In the genomic region with DNA sequence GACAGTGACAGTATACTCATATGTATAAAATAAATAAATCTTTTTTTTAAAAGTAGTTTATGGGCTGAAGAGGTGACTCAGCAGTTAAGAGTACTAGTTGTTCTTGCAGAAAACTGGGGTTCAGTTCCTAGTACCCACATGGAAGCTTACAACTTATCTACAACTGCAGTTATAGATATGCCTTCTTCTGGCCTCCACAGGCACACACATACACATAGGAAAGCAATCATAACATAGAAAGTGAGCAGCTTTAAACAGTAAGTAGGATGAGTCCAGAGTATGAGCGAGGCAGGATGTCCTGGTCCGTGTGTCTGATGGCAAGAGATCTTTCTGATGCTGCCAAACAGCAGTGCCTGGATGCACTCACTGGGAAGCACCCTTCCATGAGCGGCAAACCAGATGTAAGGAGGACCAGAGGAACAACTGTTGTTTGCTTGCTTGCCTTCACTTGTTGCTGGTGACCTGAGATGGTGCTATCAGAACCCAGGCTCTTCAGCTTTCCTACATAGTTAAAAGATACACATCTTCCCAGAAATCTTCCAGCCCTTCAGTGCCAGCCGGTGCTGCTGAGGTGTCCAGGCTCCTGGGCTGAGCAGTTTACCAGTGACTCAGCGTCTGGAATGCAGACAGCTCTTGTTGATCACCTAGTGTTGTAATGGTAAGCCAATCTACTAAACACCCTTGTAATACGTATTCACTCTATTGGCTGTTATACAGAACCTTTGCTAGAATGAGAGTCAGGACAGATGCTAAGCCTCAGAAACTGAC, we compare ENCODE assay signal across 11 mouse cellular contexts.
DNase-seq lines count a peak whose midpoint lies in the region; ATAC-seq and TF ChIP-seq lines count a peak whose summit lies in the region.
"Had no signal": no experiment of that assay in that cellular context is flagged by ENCODE, and none has a peak within 500 bp of the region (broad histone marks: within the 10 kb centered on the region; RNA-seq: fewer than 3 reads in every experiment).

No protein-coding gene starts in this region.

- TF ChIP-seq CTCF in lung, embryonic 14.5 days (IDR thresholded peaks at IDR 0.05; ENCODE audit: low read depth): no peak
- TF ChIP-seq CTCF in left cerebral cortex, adult 2 months (IDR thresholded peaks at IDR 0.05): no peak

- H3K9ac ChIP-seq in lung, embryonic 14.5 days: no peak overlapping the region
- peak overlapping the region; percentile 31; the same call in 1 of the 2 replicates for H3K9ac ChIP-seq in liver, embryonic 12.5 days
- H3K9ac ChIP-seq: hindbrain, embryonic 15.5 days; kidney, embryonic 15.5 days; midbrain, embryonic 12.5 days had no signal

- ATAC-seq in lung, embryonic 14.5 days (ENCODE audit: insufficient read depth): peak; percentile 71
- peak; percentile 90 for ATAC-seq in liver, embryonic 12.5 days

- intact Hi-C loops in left cerebral cortex, adult 2 months (cut with DNase I): loop anchor here (5.0 to 10.0 kb wide), 3 partner anchors 212 to 1360 kb away; no protein-coding TSS in a partner anchor

- whole genome bisulfite sequencing in lung, embryonic 14.5 days: 67% methylated on average over 6 of the region's 6 CpGs
- WGBS in liver, embryonic 12.5 days (ENCODE audit: insufficient replicate concordance): 57% methylated on average over 6 of the region's 6 CpGs

- no peaks in the 10 kb centered on the region for H3K9me3 ChIP-seq in lung, embryonic 14.5 days (ENCODE audit: low read depth, low read length)
- H3K9me3 ChIP-seq in liver, embryonic 12.5 days (replicated peaks): no peaks in the 10 kb centered on the region
- H3K9me3 ChIP-seq: hindbrain, embryonic 15.5 days; kidney, embryonic 15.5 days; midbrain, embryonic 12.5 days had no signal

- H3K27me3 ChIP-seq in lung, embryonic 14.5 days (ENCODE audit: insufficient read depth, low read length): no peaks in the 10 kb centered on the region
- no peaks in the 10 kb centered on the region for H3K27me3 ChIP-seq in liver, embryonic 12.5 days (replicated peaks)
- H3K27me3 ChIP-seq: hindbrain, embryonic 15.5 days; kidney, embryonic 15.5 days; midbrain, embryonic 12.5 days had no signal

- no peak overlapping the region for H3K4me3 ChIP-seq in lung, embryonic 14.5 days (ENCODE audit: low read depth, low read length)
- no peak overlapping the region for H3K4me3 ChIP-seq in liver, embryonic 12.5 days
- no peak overlapping the region for H3K4me3 ChIP-seq in left cerebral cortex, adult 2 months
- H3K4me3 ChIP-seq: hindbrain, embryonic 15.5 days; kidney, embryonic 15.5 days; midbrain, embryonic 12.5 days had no signal

- peaks cover 25% of the 10 kb centered on the region for H3K36me3 ChIP-seq in lung, embryonic 14.5 days (ENCODE audit: insufficient read depth)
- H3K36me3 ChIP-seq in liver, embryonic 12.5 days: peaks cover 23% of the 10 kb centered on the region

- no peak overlapping the region for H3K4me2 ChIP-seq in lung, embryonic 14.5 days
- H3K4me2 ChIP-seq in liver, embryonic 12.5 days: peak overlapping the region; percentile 50
- H3K4me2 ChIP-seq: hindbrain, embryonic 15.5 days; kidney, embryonic 15.5 days; midbrain, embryonic 12.5 days had no signal

- DNase-seq in lung, embryonic 14.5 days: no peak
- DNase-seq in lung, postnatal 4 days: no peak
- peak; percentile 21 for DNase-seq in brain, adult 2 months (ENCODE audit: low read depth, low spot score)
- no peak for DNase-seq in urinary bladder, postnatal 10 days (ENCODE audit: low spot score)
- no peak for DNase-seq in right cerebral cortex, adult 2 months (ENCODE audit: low spot score in 2 of 2)
- no peak for DNase-seq in left cerebral cortex, adult 2 months (ENCODE audit: extremely low spot score in 1 of 2, low spot score in 2 of 2)
- DNase-seq: lung, adult 2 months had no signal

- H3K4me1 ChIP-seq in lung, embryonic 14.5 days (ENCODE audit: insufficient read depth): no peaks in the 10 kb centered on the region
- peaks cover 36% of the 10 kb centered on the region for H3K4me1 ChIP-seq in liver, embryonic 12.5 days
- H3K4me1 ChIP-seq: hindbrain, embryonic 15.5 days; kidney, embryonic 15.5 days; midbrain, embryonic 12.5 days had no signal

- H3K27ac ChIP-seq in lung, embryonic 14.5 days (ENCODE audit: low read depth): no peak overlapping the region
- H3K27ac ChIP-seq in liver, embryonic 12.5 days: peak overlapping the region; percentile 85
- H3K27ac ChIP-seq in left cerebral cortex, adult 2 months: no peak overlapping the region
- H3K27ac ChIP-seq: hindbrain, embryonic 15.5 days; kidney, embryonic 15.5 days; midbrain, embryonic 12.5 days had no signal
